ENCODE assay signal across 9 mouse cellular contexts in genomic region chrX:36226577-36226976, GRCm38 (mm10). TPM values are rescaled to one million over a fixed set of nuclear protein-coding genes. Genes with fewer than 3 reads are reported as not detected.
DNase-seq lines count a peak whose midpoint lies in the region; TF ChIP-seq lines count a peak whose summit lies in the region.
"Had no signal": no experiment of that assay in that cellular context is flagged by ENCODE, and none has a peak within 500 bp of the region (broad histone marks: within the 10 kb centered on the region; RNA-seq: fewer than 3 reads in every experiment).

No protein-coding gene starts in this region.

- no peaks in the 10 kb centered on the region for H3K4me1 ChIP-seq in embryonic fibroblast, embryonic 13.5 days (ENCODE audit: control insufficient read depth, insufficient read depth, low read length)

- no peak for TF ChIP-seq POLR2A in embryonic fibroblast, embryonic 13.5 days (IDR thresholded peaks at IDR 0.05; ENCODE audit: low read depth, low read length)

- H3K27ac ChIP-seq in embryonic fibroblast, embryonic 13.5 days (ENCODE audit: insufficient read depth, low read length): no peak overlapping the region

- DNase-seq in gastrocnemius, adult 18-20 months (ENCODE audit: low spot score): peak; percentile 8
- no peak for DNase-seq in gastrocnemius, adult 8-10 months (ENCODE audit: low spot score in 2 of 2)
- DNase-seq in 416B (ENCODE audit: low read depth): peak; percentile 32
- DNase-seq in adrenal gland, postnatal 14 days: peak; percentile 63
- DNase-seq in layer of hippocampus, adult 8-10 months (ENCODE audit: low spot score in 2 of 2): peak; percentile 47 to 60
- DNase-seq in lung, postnatal 14 days: peak; percentile 47
- peak; percentile 44 for DNase-seq in thymus, postnatal 14 days

- peak; percentile 45; the same call in 1 of the 2 replicates for TF ChIP-seq CTCF in embryonic fibroblast, embryonic 13.5 days (IDR thresholded peaks at IDR 0.05; ENCODE audit: borderline replicate concordance, insufficient read depth, low read length)

- no peak overlapping the region for H3K4me3 ChIP-seq in embryonic fibroblast, embryonic 13.5 days (ENCODE audit: insufficient read depth, low read length)

RNA-seq across cellular contexts. Expression of gene Zcchc12, which starts 30.9 kb away (rescaled TPM):
- not detected for total RNA-seq in gastrocnemius, adult 18-20 months (2021)
- not detected for total RNA-seq in gastrocnemius, adult 8-10 months (2022)
- 4.1 and 6.3 TPM in 2 replicates for total RNA-seq in adrenal gland, postnatal 14 days (2021)
- polyA plus RNA-seq in embryonic fibroblast, embryonic 13.5 days (2011; ENCODE audit: insufficient read length, low read depth, missing spikeins): 0.95 and 3.4 TPM in 2 replicates
- total RNA-seq in layer of hippocampus, adult 8-10 months (2022): 10 to 100 TPM; 47.1 to 54.1 (median 48.1) TPM
- polyA plus RNA-seq: spleen, adult 2 months had no signal

Comparison
In these comparisons a context has a peak if more than half of its experiments do, and no peak if none do; other contexts are left out.
1. DNase-seq: peak in gastrocnemius, adult 18-20 months (single experiment), 416B (single experiment), adrenal gland, postnatal 14 days (single experiment), layer of hippocampus, adult 8-10 months (2 of 2), lung, postnatal 14 days (single experiment) and thymus, postnatal 14 days (single experiment); none in gastrocnemius, adult 8-10 months (0 of 2).